Mouse (Mus musculus): Measurements from ENCODE around the gene Pnma1.

Gene Pnma1

GRCm38 (mm10) chr12:84147954-84148621 lies at the start of gene Pnma1:
TSS of gene Pnma1 (minus strand) at chr12:84148489.
- peak; percentile 84 for DNase-seq

GRCm38 (mm10) chr12:84195195-84195594 lies 46.9 kb upstream of the Pnma1 start:
- no peak for DNase-seq

- DNase-seq = no peak
Observed at GRCm38 (mm10) chr12:84194400-84195109, 46.3 kb upstream of the Pnma1 start.

- peak; percentile 97 for DNase-seq
Observed at GRCm38 (mm10) chr12:84193642-84194399, 45.5 kb upstream of the Pnma1 start.

- DNase-seq = peak; percentile 58
Observed at GRCm38 (mm10) chr12:84192741-84193641, 44.7 kb upstream of the Pnma1 start.

- DNase-seq = no peak
Observed at GRCm38 (mm10) chr12:84192280-84192679, 44.0 kb upstream of the Pnma1 start.

GRCm38 (mm10) chr12:84191770-84192169 lies 43.5 kb upstream of the Pnma1 start:
- DNase-seq = no peak

- no peak for DNase-seq
Observed at GRCm38 (mm10) chr12:84191190-84191589, 42.9 kb upstream of the Pnma1 start.

- DNase-seq = no peak
Observed at GRCm38 (mm10) chr12:84190151-84190820, 42.0 kb upstream of the Pnma1 start.

- no peak for DNase-seq
Observed at GRCm38 (mm10) chr12:84188881-84189444, 40.7 kb upstream of the Pnma1 start.

- peak; percentile 56 for DNase-seq
Observed at GRCm38 (mm10) chr12:84187752-84188601, 39.7 kb upstream of the Pnma1 start.

GRCm38 (mm10) chr12:84186950-84187349 lies 38.7 kb upstream of the Pnma1 start:
- no peak for DNase-seq

- DNase-seq = no peak
Observed at GRCm38 (mm10) chr12:84186536-84186935, 38.2 kb upstream of the Pnma1 start.

GRCm38 (mm10) chr12:84185547-84185946 lies 37.3 kb upstream of the Pnma1 start:
- DNase-seq = no peak

- DNase-seq = no peak
Observed at GRCm38 (mm10) chr12:84184979-84185378, 36.7 kb upstream of the Pnma1 start.

- DNase-seq = no peak
Observed at GRCm38 (mm10) chr12:84181999-84182398, 33.7 kb upstream of the Pnma1 start.

- peak; percentile 59 for DNase-seq
Observed at GRCm38 (mm10) chr12:84180701-84181435, 32.6 kb upstream of the Pnma1 start.

GRCm38 (mm10) chr12:84180090-84180489 lies 31.8 kb upstream of the Pnma1 start:
- no peak for DNase-seq

GRCm38 (mm10) chr12:84178652-84179445 lies 30.6 kb upstream of the Pnma1 start:
- no peak for DNase-seq
